Mouse (Mus musculus) embryonic facial prominence, embryonic 14.5 days (tissue): ENCODE measurements around the gene Padi3. TPM values are rescaled to one million over a fixed set of nuclear protein-coding genes. Genes with fewer than 3 reads are reported as not detected.

Experiments used
- ATAC-seq: fragments of 200-750 bp; cut with Nextera tagmentation; 2 replicates; pipeline ENCODE4 v1.8.0; 2017; ENCODE audit warnings: low read depth, moderate number of reproducible peaks, moderate TSS enrichment
- DNase-seq: peaks from one replicate; pipeline ENCODE4 v3.0.0-alpha.2; 2015; ENCODE audit warnings: low spot score
- H3K27ac ChIP-seq: fragments of 300-500 bp; sonication (generic); replicated peaks from 2 replicates; pipeline ENCODE4 v1.5.1; 2014; ENCODE audit warnings: low read depth, mild to moderate bottlenecking, low read length, moderate library complexity
- H3K27me3 ChIP-seq: fragments of 300-500 bp; sonication (generic); replicated peaks from 2 replicates; pipeline ENCODE4 v1.6.1; 2014; ENCODE audit warnings: low read length; ENCODE audit not compliant: control insufficient read depth, insufficient read depth
- H3K36me3 ChIP-seq: fragments of 300-500 bp; sonication (generic); 2 replicates; pipeline ENCODE4 v1.6.1; 2014; ENCODE audit warnings: low read length, mixed read lengths; ENCODE audit not compliant: control insufficient read depth, insufficient read depth
- H3K4me1 ChIP-seq: fragments of 300-500 bp; sonication (generic); 2 replicates; pipeline ENCODE4 v1.6.1; 2014; ENCODE audit warnings: antibody characterized with exemption, low read length; ENCODE audit not compliant: control insufficient read depth, insufficient read depth
- H3K4me2 ChIP-seq: fragments of 300-500 bp; sonication (generic); 2 replicates; pipeline ENCODE4 v1.6.1; 2014; ENCODE audit warnings: low read depth, mild to moderate bottlenecking, low read length, moderate library complexity, mixed read lengths
- H3K4me3 ChIP-seq: fragments of 300-500 bp; sonication (generic); 2 replicates; pipeline ENCODE4 v1.5.1; 2014; ENCODE audit warnings: low read depth, mild to moderate bottlenecking, low read length
- H3K9ac ChIP-seq: fragments of 300-500 bp; sonication (generic); 2 replicates; pipeline ENCODE4 v1.6.1; 2014; ENCODE audit warnings: low read depth, mild to moderate bottlenecking, low read length, moderate library complexity, mixed read lengths
- H3K9me3 ChIP-seq: fragments of 300-500 bp; sonication (generic); 2 replicates; pipeline ENCODE4 v1.6.1; 2016; ENCODE audit warnings: low read length; ENCODE audit not compliant: control insufficient read depth
- WGBS: fragments of 180-500 bp; shearing (Covaris S2); extraction: QIAGEN DNeasy Blood & Tissue Kit; methylation state at CpG from one replicate; pipeline ENCODE4 v1.1.7; 2014; 5-methylcytosine and 5-hydroxymethylcytosine counted together
- polyA plus RNA-seq: library from polyadenylated mRNA; unstranded; fragments of >200 nt; fragmentation: Nextera tagmentation; extraction: Ambion mirVana; gene quantifications from 2 replicates; pipeline ENCODE4 v1.2.1, GENCODE M21; 2014

Padi3 gene
- 0.38 and 0.47 TPM in 2 replicates for polyA plus RNA-seq

GRCm38 (mm10) chr4:140810458-140811260, at the start of gene Padi3:
Gene Padi3, minus strand, starts transcription at chr4:140810648.
- Histone ChIP-seq H3K4me3 (no peak within 1 kb of the TSS), H3K9ac (no peak within 1 kb of the TSS), H3K9me3 (no peaks in the 10 kb centered on the region), H3K27me3 (no peaks in the 10 kb centered on the region), H3K36me3 (no peaks in the 10 kb centered on the region), H3K4me2 (no peak within 1 kb of the TSS), H3K27ac (no peak within 1 kb of the TSS), H3K4me1 (peaks cover 16% of the 10 kb centered on the region; the same call in 1 of the 2 replicates)
- no peak for DNase-seq
- 72% methylated on average over 15 of the region's 16 CpGs for WGBS
- ATAC-seq = no peak

GRCm38 (mm10) chr4:140859291-140859690, 48.8 kb upstream of the Padi3 start:
- Histone ChIP-seq H3K9me3 (no peaks in the 10 kb centered on the region), H3K9ac (no peak overlapping the region), H3K4me2 (no peak overlapping the region), H3K27me3 (no peaks in the 10 kb centered on the region), H3K4me1 (no peaks in the 10 kb centered on the region), H3K27ac (no peak overlapping the region), H3K4me3 (no peak overlapping the region), H3K36me3 (no peaks in the 10 kb centered on the region)
- ATAC-seq (no peak), DNase-seq (no peak)
- WGBS = 81% methylated on average over 11 of the region's 11 CpGs

- Histone ChIP-seq H3K4me2 (no peak overlapping the region), H3K9me3 (no peaks in the 10 kb centered on the region), H3K4me1 (no peaks in the 10 kb centered on the region), H3K27me3 (no peaks in the 10 kb centered on the region), H3K4me3 (no peak overlapping the region), H3K36me3 (no peaks in the 10 kb centered on the region), H3K9ac (no peak overlapping the region), H3K27ac (no peak overlapping the region)
- DNase-seq (no peak), ATAC-seq (no peak)
- WGBS = 84% methylated on average over 6 of the region's 7 CpGs
These were observed 47.4 kb upstream of the Padi3 start for GRCm38 (mm10) chr4:140857813-140858212.

GRCm38 (mm10) chr4:140857041-140857440, 46.6 kb upstream of the Padi3 start:
- no peaks in the 10 kb centered on the region for H3K36me3 ChIP-seq
- H3K9ac ChIP-seq = no peak overlapping the region
- WGBS = 69% methylated on average over 5 of the region's 5 CpGs
- H3K9me3 ChIP-seq = no peaks in the 10 kb centered on the region
- ATAC-seq = no peak
- H3K27ac ChIP-seq = no peak overlapping the region
- H3K27me3 ChIP-seq = no peaks in the 10 kb centered on the region
- no peak overlapping the region for H3K4me3 ChIP-seq
- no peak for DNase-seq
- H3K4me1 ChIP-seq = no peaks in the 10 kb centered on the region
- H3K4me2 ChIP-seq = no peak overlapping the region

GRCm38 (mm10) chr4:140855151-140855550, 44.7 kb upstream of the Padi3 start:
- ATAC-seq = no peak
- WGBS = 91% methylated on average over 10 of the region's 10 CpGs
- H3K27ac ChIP-seq = no peak overlapping the region

GRCm38 (mm10) chr4:140854455-140854864, 44.0 kb upstream of the Padi3 start:
- Histone ChIP-seq H3K4me3 (no peak overlapping the region), H3K4me1 (no peaks in the 10 kb centered on the region), H3K36me3 (no peaks in the 10 kb centered on the region), H3K27ac (no peak overlapping the region), H3K4me2 (no peak overlapping the region), H3K9me3 (no peaks in the 10 kb centered on the region), H3K9ac (no peak overlapping the region), H3K27me3 (no peaks in the 10 kb centered on the region)
- DNase-seq (no peak), ATAC-seq (no peak)
- 67% methylated on average over 10 of the region's 10 CpGs for WGBS

More at GRCm38 (mm10) chr4:140855151-140855550, 44.7 kb upstream of the Padi3 start:
- Histone ChIP-seq H3K9ac (no peak overlapping the region), H3K36me3 (no peaks in the 10 kb centered on the region), H3K27me3 (no peaks in the 10 kb centered on the region), H3K4me1 (no peaks in the 10 kb centered on the region), H3K4me3 (no peak overlapping the region), H3K9me3 (no peaks in the 10 kb centered on the region), H3K4me2 (no peak overlapping the region)
- DNase-seq = no peak

GRCm38 (mm10) chr4:140853626-140854025, 43.2 kb upstream of the Padi3 start:
- H3K27me3 ChIP-seq = no peaks in the 10 kb centered on the region
- no peaks in the 10 kb centered on the region for H3K36me3 ChIP-seq
- 61% methylated on average over 8 of the region's 8 CpGs for WGBS
- no peak overlapping the region for H3K27ac ChIP-seq
- DNase-seq (no peak), ATAC-seq (no peak)
- no peak overlapping the region for H3K4me2 ChIP-seq
- no peaks in the 10 kb centered on the region for H3K9me3 ChIP-seq
- no peak overlapping the region for H3K9ac ChIP-seq
- no peaks in the 10 kb centered on the region for H3K4me1 ChIP-seq
- no peak overlapping the region for H3K4me3 ChIP-seq

- WGBS = 80% methylated on average over 11 of the region's 11 CpGs
- Histone ChIP-seq H3K9me3 (no peaks in the 10 kb centered on the region), H3K27ac (no peak overlapping the region), H3K4me3 (no peak overlapping the region), H3K36me3 (no peaks in the 10 kb centered on the region), H3K9ac (no peak overlapping the region), H3K4me1 (no peaks in the 10 kb centered on the region), H3K4me2 (no peak overlapping the region), H3K27me3 (no peaks in the 10 kb centered on the region)
- DNase-seq = no peak
- no peak for ATAC-seq
These were observed 38.9 kb upstream of the Padi3 start for GRCm38 (mm10) chr4:140849310-140849709.

- H3K4me1 ChIP-seq = no peaks in the 10 kb centered on the region
- no peaks in the 10 kb centered on the region for H3K9me3 ChIP-seq
- no peak within 1 kb of the TSS for H3K9ac ChIP-seq
- H3K27me3 ChIP-seq = no peaks in the 10 kb centered on the region; the same call in 1 of the 2 replicates
- ATAC-seq = peak; percentile 51; the same call in 1 of the 2 replicates
- no peaks in the 10 kb centered on the region for H3K36me3 ChIP-seq
- H3K27ac ChIP-seq = no peak within 1 kb of the TSS
- H3K4me2 ChIP-seq = no peak within 1 kb of the TSS
- DNase-seq = peak; percentile 65
- WGBS = 55% methylated on average over 6 of the region's 6 CpGs
- H3K4me3 ChIP-seq = no peak within 1 kb of the TSS
These were observed 35.2 kb upstream of the Padi3 start, which contains the start of gene Padi1 for GRCm38 (mm10) chr4:140845666-140846065. Gene Padi1, minus strand, starts transcription at chr4:140845778.
